9 mouse cellular contexts compared by ENCODE assay signal in genomic region chr4:107701116-107701515, GRCm38 (mm10). TPM values are rescaled to one million over a fixed set of nuclear protein-coding genes. Genes with fewer than 3 reads are reported as not detected.
A peak's percentile ranks its signal among the peaks of the same experiment; 100 is the strongest.
DNase-seq lines count a peak whose midpoint lies in the region; ATAC-seq and TF ChIP-seq lines count a peak whose summit lies in the region.
"Had no signal": no experiment of that assay in that cellular context is flagged by ENCODE, and none has a peak within 500 bp of the region (broad histone marks: within the 10 kb centered on the region; RNA-seq: fewer than 3 reads in every experiment).

No protein-coding gene starts in this region.

- peaks cover 8% of the 10 kb centered on the region; the same call in 1 of the 2 replicates for H3K9me3 ChIP-seq in heart, embryonic 12.5 days (replicated peaks)
- H3K9me3 ChIP-seq in ES-Bruce4 (replicated peaks; ENCODE audit: control insufficient read depth, insufficient read depth, low read length, poor library complexity, severe bottlenecking) = no peaks in the 10 kb centered on the region
- H3K9me3 ChIP-seq: embryonic facial prominence, embryonic 12.5 days had no signal

- peak; percentile 48 for DNase-seq in heart, postnatal 4 days
- DNase-seq in forelimb bud, embryonic 11.5 days (ENCODE audit: low read depth, low spot score) = peak; percentile 64
- peak; percentile 40 to 56 for DNase-seq in layer of hippocampus, postnatal 36 days
- peak; percentile 22 for DNase-seq in ovary, postnatal 14 days (ENCODE audit: low spot score)
- no peak for DNase-seq in urinary bladder, adult 18-20 months (ENCODE audit: low spot score in 2 of 2)

- no peaks in the 10 kb centered on the region for H3K36me3 ChIP-seq in heart, embryonic 12.5 days
- H3K36me3 ChIP-seq in ES-Bruce4 (ENCODE audit: control insufficient read depth, insufficient read depth, low read length, poor library complexity, severe bottlenecking) = no peaks in the 10 kb centered on the region
- H3K36me3 ChIP-seq: embryonic facial prominence, embryonic 12.5 days had no signal

- no peak for ATAC-seq in heart, embryonic 12.5 days (ENCODE audit: insufficient number of reproducible peaks, low FRiP score)

- 0 out of 2 replicates have a peak, but pooled peaks cover 3% of the 10 kb centered on the region for H3K27me3 ChIP-seq in heart, embryonic 12.5 days (replicated peaks)
- H3K27me3 ChIP-seq in ES-Bruce4 (ENCODE audit: control insufficient read depth, insufficient read depth, low read length, poor library complexity, severe bottlenecking) = no peaks in the 10 kb centered on the region
- H3K27me3 ChIP-seq: embryonic facial prominence, embryonic 12.5 days had no signal

- no peak overlapping the region for H3K27ac ChIP-seq in heart, embryonic 12.5 days (ENCODE audit: poor library complexity, severe bottlenecking)
- H3K27ac ChIP-seq in ES-Bruce4 (ENCODE audit: insufficient read depth, low read length) = no peak overlapping the region
- H3K27ac ChIP-seq in bone marrow, adult 2 months (ENCODE audit: control insufficient read depth, insufficient read depth, low read depth, low read length, poor library complexity) = no peak overlapping the region
- H3K27ac ChIP-seq: embryonic facial prominence, embryonic 12.5 days had no signal

- H3K4me2 ChIP-seq in heart, embryonic 12.5 days = no peak overlapping the region
- H3K4me2 ChIP-seq: embryonic facial prominence, embryonic 12.5 days had no signal

- WGBS in heart, embryonic 12.5 days = 31% methylated on average over 11 of the region's 11 CpGs
- 42% methylated on average over 11 of the region's 11 CpGs for whole genome bisulfite sequencing in bone marrow, adult 2 months

- H3K9ac ChIP-seq in heart, embryonic 12.5 days = no peak overlapping the region
- no peak overlapping the region for H3K9ac ChIP-seq in ES-Bruce4 (ENCODE audit: low read depth, poor library complexity, severe bottlenecking)
- H3K9ac ChIP-seq: embryonic facial prominence, embryonic 12.5 days had no signal

- TF ChIP-seq CTCF in ES-Bruce4 (IDR thresholded peaks at IDR 0.05; ENCODE audit: low read depth, low read length) = peak; percentile 82
- TF ChIP-seq CTCF in bone marrow, adult 2 months (IDR thresholded peaks at IDR 0.05; ENCODE audit: control insufficient read depth, insufficient read depth, low read length) = peak; percentile 64

- TF ChIP-seq POLR2A in ES-Bruce4 (IDR thresholded peaks at IDR 0.05; ENCODE audit: insufficient read depth, low read length) = no peak
- no peak for TF ChIP-seq POLR2A in bone marrow, adult 2 months (IDR thresholded peaks at IDR 0.05; ENCODE audit: borderline replicate concordance, control insufficient read depth, low read depth, low read length)

- H3K4me3 ChIP-seq in heart, embryonic 12.5 days = no peak overlapping the region
- no peak overlapping the region for H3K4me3 ChIP-seq in ES-Bruce4 (ENCODE audit: low read depth, low read length)
- H3K4me3 ChIP-seq in bone marrow, adult 2 months (replicated peaks; ENCODE audit: control insufficient read depth, low read depth, low read length) = no peak overlapping the region
- H3K4me3 ChIP-seq: embryonic facial prominence, embryonic 12.5 days had no signal

- TF ChIP-seq EP300 in ES-Bruce4 (IDR thresholded peaks at IDR 0.05; ENCODE audit: insufficient read depth, low read depth, low read length) = no peak

- H3K4me1 ChIP-seq in heart, embryonic 12.5 days (replicated peaks) = no peaks in the 10 kb centered on the region
- H3K4me1 ChIP-seq in ES-Bruce4 (ENCODE audit: control insufficient read depth, insufficient read depth, low read length) = no peaks in the 10 kb centered on the region
- no peaks in the 10 kb centered on the region for H3K4me1 ChIP-seq in bone marrow, adult 2 months (ENCODE audit: control insufficient read depth, insufficient read depth, low read length)

RNA-seq across cellular contexts. Expression of gene Dmrtb1, which starts 17.1 kb away (rescaled TPM):
- not detected for total RNA-seq in heart, postnatal 4 days (2021)
- 0.18 TPM in 1 of 2 replicates, not detected in the other for polyA plus RNA-seq in heart, embryonic 12.5 days (2016; fragmentation: Nextera tagmentation; extraction: Ambion mirVana)
- polyA plus RNA-seq in ES-Bruce4 (2011; ENCODE audit: insufficient read depth, insufficient read length, low read depth, missing spikeins) = 1.6 and 2.4 TPM in 2 replicates
- 1.1 TPM in 1 of 2 replicates, not detected in the other for polyA plus RNA-seq in bone marrow, adult 2 months (2011; ENCODE audit: insufficient read depth, insufficient read length, low replicate concordance, missing spikeins)
- total RNA-seq in layer of hippocampus, postnatal 36 days (2021) = under 1 TPM; 0.62 to 0.68 TPM

Comparison
In these comparisons a context has a peak if more than half of its experiments do, and no peak if none do; other contexts are left out.
1. DNase-seq: peak in heart, postnatal 4 days (single experiment), forelimb bud, embryonic 11.5 days (single experiment), layer of hippocampus, postnatal 36 days (2 of 2) and ovary, postnatal 14 days (single experiment); none in urinary bladder, adult 18-20 months (0 of 2).